Mouse (Mus musculus): Measurements from ENCODE around the gene Tspo. TPM values are rescaled to one million over a fixed set of nuclear protein-coding genes. Genes with fewer than 3 reads are reported as not detected.

Gene Tspo
- total and polyA plus RNA-seq, 2 experiments from 2014 or later: 205 to 335 TPM

- no peaks in the 10 kb centered on the region for H3K9me3 ChIP-seq (replicated peaks; ENCODE audit: control insufficient read depth, low read length)
- H3K27me3 ChIP-seq (ENCODE audit: control insufficient read depth, insufficient read depth, low read length): no peaks in the 10 kb centered on the region
- no peak overlapping the region for H3K27ac ChIP-seq (ENCODE audit: low read depth)
- 59% methylated on average over 5 of the region's 5 CpGs for WGBS
- TF ChIP-seq CTCF (IDR thresholded peaks at IDR 0.05; ENCODE audit: low read depth) (no peak), EP300 (IDR thresholded peaks at IDR 0.05; ENCODE audit: low read depth) (no peak)
- no peak overlapping the region for H3K4me2 ChIP-seq (ENCODE audit: low read depth, low read length)
- ATAC-seq (ENCODE audit: insufficient read depth, low read depth) (no peak), DNase-seq (ENCODE audit: low spot score) (no peak)
- no peak overlapping the region for H3K4me3 ChIP-seq (ENCODE audit: low read depth, low read length)
- no peak overlapping the region for H3K9ac ChIP-seq (replicated peaks; ENCODE audit: low read depth, low read length)
- no peaks in the 10 kb centered on the region for H3K36me3 ChIP-seq (replicated peaks; ENCODE audit: control insufficient read depth, insufficient read depth, low read length)
- peaks cover 4% of the 10 kb centered on the region; the same call in 1 of the 2 replicates for H3K4me1 ChIP-seq (ENCODE audit: control insufficient read depth, insufficient read depth)
Observed at GRCm38 (mm10) chr15:83560941-83561477, 2.4 kb upstream of the Tspo start.

GRCm38 (mm10) chr15:83562626-83563270 lies 644 bp upstream of the Tspo start:
- Histone ChIP-seq H3K9me3 (replicated peaks; ENCODE audit: control insufficient read depth, low read length) (no peaks in the 10 kb centered on the region), H3K4me1 (ENCODE audit: control insufficient read depth, insufficient read depth) (peaks cover 3% of the 10 kb centered on the region; the same call in 1 of the 2 replicates), H3K27ac (ENCODE audit: low read depth) (peak overlapping the region; percentile 81), H3K4me2 (ENCODE audit: low read depth, low read length) (peak overlapping the region; percentile 93), H3K27me3 (ENCODE audit: control insufficient read depth, insufficient read depth, low read length) (no peaks in the 10 kb centered on the region), H3K9ac (replicated peaks; ENCODE audit: low read depth, low read length) (no peak overlapping the region), H3K36me3 (replicated peaks; ENCODE audit: control insufficient read depth, insufficient read depth, low read length) (no peaks in the 10 kb centered on the region), H3K4me3 (ENCODE audit: low read depth, low read length) (peak overlapping the region; percentile 57)
- WGBS: 39% methylated on average over 15 of the region's 15 CpGs
- peak; percentile 63 for ATAC-seq (ENCODE audit: insufficient read depth, low read depth)
- TF ChIP-seq EP300 (IDR thresholded peaks at IDR 0.05; ENCODE audit: low read depth) (no peak), CTCF (IDR thresholded peaks at IDR 0.05; ENCODE audit: low read depth) (no peak)
- peak; percentile 79 for DNase-seq (ENCODE audit: low spot score)

DNA sequence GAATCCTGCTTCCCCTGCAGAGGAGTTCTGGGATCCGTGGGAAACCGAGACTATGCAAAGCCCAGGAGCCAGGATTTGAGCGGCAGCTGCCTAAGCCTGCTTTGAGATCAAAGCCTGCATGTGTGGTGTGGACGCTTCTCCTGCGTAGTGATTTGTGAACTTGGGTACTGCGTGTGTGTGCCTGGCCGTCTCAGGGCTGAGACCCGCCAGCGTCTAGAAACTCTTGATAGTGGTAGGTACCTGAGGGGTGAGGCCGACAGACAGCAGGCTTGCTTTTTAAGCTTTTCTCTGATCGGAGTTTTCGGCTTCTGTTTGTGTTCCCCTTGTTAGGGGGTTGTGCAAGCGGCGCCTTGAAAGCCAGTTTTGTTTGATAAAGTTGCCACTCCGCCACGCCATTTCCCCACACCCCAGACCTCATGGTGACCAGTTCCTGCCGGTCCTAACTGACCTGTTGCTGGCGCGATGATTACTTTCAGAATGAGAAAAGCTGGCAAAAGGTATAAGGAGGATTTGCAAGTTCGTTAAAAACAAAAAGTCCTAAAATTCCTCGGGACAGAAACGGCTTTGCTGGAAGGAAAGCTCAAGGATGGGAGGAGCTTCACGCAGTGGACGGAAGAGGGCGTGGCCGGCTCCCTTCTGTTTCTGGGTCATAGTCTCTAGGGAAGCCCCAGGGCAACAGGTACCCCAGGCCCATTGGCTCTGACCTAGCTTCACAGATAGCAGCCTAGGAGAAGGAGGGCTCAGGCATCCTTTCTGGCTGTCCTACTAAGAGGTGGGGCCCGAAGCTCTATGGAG lies 662 bp downstream of the Tspo start:
- TF ChIP-seq EP300 (IDR thresholded peaks at IDR 0.05; ENCODE audit: low read depth) (no peak), CTCF (IDR thresholded peaks at IDR 0.05; ENCODE audit: low read depth) (no peak)
- Histone ChIP-seq H3K27ac (ENCODE audit: low read depth) (peak overlapping the region; percentile 81), H3K9ac (replicated peaks; ENCODE audit: low read depth, low read length) (peak overlapping the region; percentile 65)

GRCm38 (mm10) chr15:83565434-83565833 lies 2.0 kb downstream of the Tspo start:
- DNase-seq (ENCODE audit: low spot score): no peak
- TF ChIP-seq EP300 (IDR thresholded peaks at IDR 0.05; ENCODE audit: low read depth): no peak
- TF ChIP-seq CTCF (IDR thresholded peaks at IDR 0.05; ENCODE audit: low read depth): no peak
- H3K4me3 ChIP-seq (ENCODE audit: low read depth, low read length): no peak overlapping the region

More for the DNA sequence above, 662 bp downstream of the Tspo start:
- Histone ChIP-seq H3K4me2 (ENCODE audit: low read depth, low read length) (peak overlapping the region; percentile 93), H3K4me3 (ENCODE audit: low read depth, low read length) (peak overlapping the region; percentile 57), H3K9me3 (replicated peaks; ENCODE audit: control insufficient read depth, low read length) (no peaks in the 10 kb centered on the region), H3K4me1 (ENCODE audit: control insufficient read depth, insufficient read depth) (peaks cover 3% of the 10 kb centered on the region; the same call in 1 of the 2 replicates), H3K36me3 (replicated peaks; ENCODE audit: control insufficient read depth, insufficient read depth, low read length) (no peaks in the 10 kb centered on the region), H3K27me3 (ENCODE audit: control insufficient read depth, insufficient read depth, low read length) (no peaks in the 10 kb centered on the region)
- DNase-seq (ENCODE audit: low spot score) (peak; percentile 20), ATAC-seq (ENCODE audit: insufficient read depth, low read depth) (peak; percentile 24; the same call in 1 of the 2 replicates)
- WGBS: under 1% methylated on average over 27 of the region's 27 CpGs

DNA sequence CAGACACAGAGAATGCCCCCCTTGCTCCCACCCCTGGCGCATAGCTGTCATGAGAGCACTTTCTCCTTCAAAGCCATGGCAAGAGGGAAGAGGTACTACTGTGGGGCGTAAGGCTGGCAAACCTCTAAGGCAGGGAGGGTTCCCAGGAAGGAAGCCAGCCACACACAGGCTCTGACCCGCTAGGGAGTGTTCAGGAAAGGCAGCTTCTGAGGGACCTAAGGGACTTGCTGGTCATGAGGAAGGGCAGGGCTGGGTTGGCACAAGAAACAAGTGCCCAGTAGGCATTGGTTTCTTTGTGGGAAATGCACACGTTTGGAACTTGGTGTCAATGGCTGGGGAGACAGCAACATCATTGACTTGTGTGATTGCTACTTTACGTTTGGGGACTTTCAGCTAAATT lies 2.6 kb downstream of the Tspo start:
- Histone ChIP-seq H3K36me3 (replicated peaks; ENCODE audit: control insufficient read depth, insufficient read depth, low read length) (no peaks in the 10 kb centered on the region), H3K4me2 (ENCODE audit: low read depth, low read length) (no peak overlapping the region)
- ATAC-seq (ENCODE audit: insufficient read depth, low read depth): no peak

More at GRCm38 (mm10) chr15:83565434-83565833, 2.0 kb downstream of the Tspo start:
- H3K27ac ChIP-seq (ENCODE audit: low read depth): no peak overlapping the region
- no peaks in the 10 kb centered on the region for H3K9me3 ChIP-seq (replicated peaks; ENCODE audit: control insufficient read depth, low read length)
- no peak for ATAC-seq (ENCODE audit: insufficient read depth, low read depth)
- no peak overlapping the region for H3K9ac ChIP-seq (replicated peaks; ENCODE audit: low read depth, low read length)
- no peaks in the 10 kb centered on the region for H3K36me3 ChIP-seq (replicated peaks; ENCODE audit: control insufficient read depth, insufficient read depth, low read length)
- H3K4me1 ChIP-seq (ENCODE audit: control insufficient read depth, insufficient read depth): peaks cover 3% of the 10 kb centered on the region; the same call in 1 of the 2 replicates
- WGBS: 64% methylated on average over 3 of the region's 3 CpGs
- no peaks in the 10 kb centered on the region for H3K27me3 ChIP-seq (ENCODE audit: control insufficient read depth, insufficient read depth, low read length)
- H3K4me2 ChIP-seq (ENCODE audit: low read depth, low read length): no peak overlapping the region

More for the DNA sequence above, 2.6 kb downstream of the Tspo start:
- Histone ChIP-seq H3K27ac (ENCODE audit: low read depth) (no peak overlapping the region), H3K4me1 (ENCODE audit: control insufficient read depth, insufficient read depth) (peaks cover 3% of the 10 kb centered on the region; the same call in 1 of the 2 replicates), H3K4me3 (ENCODE audit: low read depth, low read length) (no peak overlapping the region), H3K27me3 (ENCODE audit: control insufficient read depth, insufficient read depth, low read length) (no peaks in the 10 kb centered on the region), H3K9ac (replicated peaks; ENCODE audit: low read depth, low read length) (no peak overlapping the region), H3K9me3 (replicated peaks; ENCODE audit: control insufficient read depth, low read length) (no peaks in the 10 kb centered on the region)
- no peak for DNase-seq (ENCODE audit: low spot score)
- 74% methylated on average over 5 of the region's 5 CpGs for WGBS
- TF ChIP-seq EP300 (IDR thresholded peaks at IDR 0.05; ENCODE audit: low read depth) (no peak), CTCF (IDR thresholded peaks at IDR 0.05; ENCODE audit: low read depth) (no peak)
